Mouse (Mus musculus): ENCODE results near the gene N4bp2l2.
"Not testable (repeated sequence)": the region's sequence is repeated elsewhere in the genome, so short reads cannot be mapped to it uniquely, and the experiment has no call there.

N4bp2l2 gene

DNA sequence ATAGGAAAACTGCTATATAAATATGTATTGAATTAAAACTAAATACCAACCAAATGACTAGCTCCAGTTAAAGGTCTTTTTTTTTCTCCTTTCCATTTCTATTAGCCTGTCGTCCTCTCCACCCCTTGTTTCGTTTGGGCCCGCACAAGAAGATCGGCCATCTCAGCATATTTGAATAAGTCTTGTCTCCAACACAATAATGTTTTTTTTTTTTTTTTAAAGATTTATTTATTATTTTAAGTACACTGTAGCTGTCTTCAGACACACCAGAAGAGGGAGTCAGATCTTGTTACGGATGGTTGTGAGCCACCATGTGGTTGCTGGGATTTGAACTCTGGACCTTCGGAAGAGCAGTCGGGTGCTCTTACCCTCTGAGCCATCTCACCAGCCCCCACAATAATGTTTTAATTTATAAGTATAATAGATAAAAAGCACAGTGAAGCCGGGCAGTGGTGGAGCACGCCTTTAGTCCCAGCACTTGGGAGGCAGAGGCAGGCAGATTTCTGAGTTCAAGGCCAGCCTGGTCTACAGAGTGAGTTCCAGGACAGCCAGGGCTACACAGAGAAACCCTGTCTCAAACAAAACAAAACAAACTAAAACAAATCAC, at the start of gene N4bp2l2:
TSS of gene N4bp2l2 (minus strand) at position 51 of the 607 bp plus-strand sequence.
- DNase-seq (ENCODE audit: low read depth, low spot score) = not testable (repeated sequence)

GRCm38 (mm10) chr5:150713431-150713830, 47.4 kb upstream of the N4bp2l2 start:
- DNase-seq (ENCODE audit: low read depth, low spot score) = no peak

GRCm38 (mm10) chr5:150711503-150711902, 45.5 kb upstream of the N4bp2l2 start:
- no peak for DNase-seq (ENCODE audit: low read depth, low spot score)

- DNase-seq (ENCODE audit: low read depth, low spot score) = not testable (repeated sequence)
These were observed 41.2 kb upstream of the N4bp2l2 start for GRCm38 (mm10) chr5:150707181-150707580.

DNA sequence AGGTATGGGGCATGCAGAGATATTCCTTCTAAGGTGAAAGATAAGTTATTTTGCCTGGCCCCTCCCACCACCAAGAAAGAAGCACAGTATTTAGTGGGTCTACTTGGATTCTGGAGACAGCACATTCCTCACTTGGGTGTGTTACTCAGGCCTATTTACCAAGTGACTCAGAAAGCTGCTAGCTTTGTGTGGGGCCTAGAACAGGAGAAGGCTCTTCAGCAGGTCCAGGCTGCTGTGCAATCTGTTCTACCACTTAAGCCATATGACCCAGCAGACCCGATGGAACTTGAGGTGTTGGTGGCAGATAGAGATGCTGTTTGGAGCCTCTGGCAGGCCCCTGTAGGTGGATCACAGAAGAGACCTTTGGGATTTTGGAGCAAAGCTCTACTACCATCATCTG, 40.7 kb upstream of the N4bp2l2 start:
- DNase-seq (ENCODE audit: low read depth, low spot score) = peak; percentile 29

DNA sequence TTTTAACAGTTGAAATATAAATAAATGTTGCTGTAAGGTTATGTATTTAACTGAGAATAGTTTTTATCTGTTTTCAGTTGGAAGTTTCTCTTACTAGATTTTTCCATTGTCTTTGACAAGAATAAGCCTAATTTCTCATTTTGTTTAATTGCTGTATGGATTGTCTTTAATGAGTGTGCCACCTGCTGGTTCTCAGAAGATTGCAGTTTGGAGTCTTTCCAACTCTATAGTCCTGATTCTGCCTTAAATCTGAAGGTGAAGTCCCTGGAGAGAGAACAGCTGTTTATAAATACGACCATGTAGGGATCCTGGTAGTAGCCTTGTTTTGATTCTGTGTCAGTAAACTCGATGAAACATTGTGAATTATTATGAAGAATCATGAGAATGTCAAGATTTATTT, 36.7 kb upstream of the N4bp2l2 start:
- peak; percentile 24 for DNase-seq (ENCODE audit: low read depth, low spot score)

GRCm38 (mm10) chr5:150693277-150693676, 27.3 kb upstream of the N4bp2l2 start:
- no peak for DNase-seq (ENCODE audit: low read depth, low spot score)

- no peak for DNase-seq (ENCODE audit: low read depth, low spot score)
These were observed 24.7 kb upstream of the N4bp2l2 start for GRCm38 (mm10) chr5:150690685-150691084.

- peak; percentile 36 for DNase-seq (ENCODE audit: low read depth, low spot score)
These were observed 16.9 kb upstream of the N4bp2l2 start for GRCm38 (mm10) chr5:150682862-150683261.

GRCm38 (mm10) chr5:150674866-150675265, 8.9 kb upstream of the N4bp2l2 start:
- DNase-seq (ENCODE audit: low read depth, low spot score) = no peak

DNA sequence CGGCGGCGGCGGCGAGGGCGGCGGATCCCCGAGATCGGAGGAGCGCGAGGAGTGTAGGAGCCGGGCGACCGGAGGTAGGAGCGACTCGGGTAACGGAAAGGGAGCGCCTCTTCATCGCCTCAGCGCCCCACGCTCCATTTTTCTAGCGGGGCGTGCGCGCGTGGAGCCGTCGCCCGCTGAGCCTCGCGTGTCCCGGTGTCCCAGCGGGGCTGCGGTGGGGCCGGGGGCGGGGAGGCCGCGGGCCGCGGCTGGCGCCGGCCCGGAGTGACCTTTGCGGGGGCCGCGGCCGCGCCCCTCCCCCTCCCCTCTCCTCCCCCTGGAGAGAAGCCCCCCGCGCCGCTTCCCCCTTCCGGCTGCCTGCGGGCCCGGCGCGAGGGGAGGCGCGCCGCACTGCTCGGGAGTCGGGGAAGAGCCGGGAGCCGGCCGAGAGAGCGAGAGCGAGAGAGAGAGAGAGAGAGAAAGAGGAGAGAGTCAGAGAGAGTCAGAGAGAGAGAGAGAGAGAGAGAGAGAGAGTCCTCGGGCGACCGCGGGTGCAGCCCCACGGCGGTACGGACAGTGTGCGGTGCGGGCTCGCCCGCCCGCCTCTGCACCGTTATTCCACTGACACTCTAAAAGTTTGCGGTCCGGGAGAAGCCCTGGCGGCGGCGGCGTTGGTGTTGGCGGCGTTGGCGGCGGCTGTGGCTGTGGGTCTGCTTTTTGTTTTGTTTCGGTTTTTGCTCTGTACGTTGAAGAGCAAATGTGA, 8.1 kb upstream of the N4bp2l2 start:
- DNase-seq (ENCODE audit: low read depth, low spot score) = peak; percentile 56

- DNase-seq (ENCODE audit: low read depth, low spot score) = peak; percentile 98
These were observed 7.3 kb upstream of the N4bp2l2 start, which contains the start of gene Pds5b for GRCm38 (mm10) chr5:150673153-150673835. Gene Pds5b (plus strand): TSS chr5:150673739.

- DNase-seq (ENCODE audit: low read depth, low spot score) = no peak
These were observed 6.4 kb upstream of the N4bp2l2 start for GRCm38 (mm10) chr5:150672343-150672742.

DNA sequence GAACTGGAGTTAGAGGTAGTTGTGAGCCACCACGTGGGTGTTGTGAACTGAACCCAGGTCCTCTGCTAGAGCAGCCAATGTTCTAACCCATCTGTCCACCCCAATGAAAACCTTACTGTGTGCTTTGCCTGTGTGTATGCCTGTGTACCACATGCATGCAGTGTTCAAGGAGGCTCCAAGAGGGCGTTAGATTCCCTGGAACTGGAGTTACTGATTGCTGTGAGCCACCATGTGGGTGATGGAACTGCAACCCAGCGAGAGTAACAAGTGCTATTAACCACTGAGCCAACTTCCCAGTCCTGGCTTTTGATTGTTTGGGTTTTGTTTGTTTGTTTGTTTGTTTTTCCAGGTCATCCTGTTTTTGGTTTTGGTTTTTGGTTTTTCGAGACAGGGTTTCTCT, 2.7 kb upstream of the N4bp2l2 start:
- peak; percentile 30 for DNase-seq (ENCODE audit: low read depth, low spot score)

DNA sequence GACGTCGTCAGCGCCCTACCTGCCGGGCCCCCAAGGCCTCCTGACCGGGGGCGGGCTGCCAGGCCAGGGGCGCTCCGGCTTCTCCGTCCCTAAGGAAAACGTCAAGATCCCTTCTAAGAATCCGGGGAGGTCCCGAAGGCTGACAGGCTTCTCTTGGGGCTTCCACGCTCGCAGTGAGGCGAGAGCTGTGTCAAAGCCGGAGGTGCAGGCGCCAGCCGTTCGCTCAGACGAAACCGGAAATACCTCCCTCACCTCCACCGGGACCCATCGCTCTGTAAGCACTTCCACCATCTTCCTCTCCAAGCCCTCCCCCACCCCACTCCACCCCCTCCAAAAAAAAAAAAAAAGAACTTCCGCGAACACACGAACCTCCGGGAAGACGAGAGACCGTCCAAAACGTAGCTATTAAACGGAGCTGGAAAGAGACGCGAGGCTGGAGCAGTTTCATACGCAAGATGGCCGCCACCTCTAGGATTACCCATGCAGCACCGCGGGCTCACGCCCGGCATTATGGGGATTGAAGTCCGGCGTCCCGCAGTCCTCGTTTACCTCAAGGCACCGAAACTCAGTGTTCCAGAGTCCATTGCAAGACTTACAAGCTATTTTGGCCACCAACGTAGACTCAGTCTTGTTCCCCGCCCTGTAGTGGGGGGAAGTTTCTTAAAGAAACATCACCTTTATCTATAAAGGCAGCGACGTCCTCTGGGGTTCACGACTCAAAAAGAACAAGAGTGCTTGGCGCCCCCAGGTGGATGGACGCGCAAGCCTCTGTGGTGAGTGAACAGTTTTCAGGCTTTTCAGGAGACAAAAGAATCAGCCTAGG, 640 bp downstream of the N4bp2l2 start:
- DNase-seq (ENCODE audit: low read depth, low spot score) = peak; percentile 99

- no peak for DNase-seq (ENCODE audit: low read depth, low spot score)
These were observed 1.2 kb downstream of the N4bp2l2 start for GRCm38 (mm10) chr5:150664794-150665131.

DNA sequence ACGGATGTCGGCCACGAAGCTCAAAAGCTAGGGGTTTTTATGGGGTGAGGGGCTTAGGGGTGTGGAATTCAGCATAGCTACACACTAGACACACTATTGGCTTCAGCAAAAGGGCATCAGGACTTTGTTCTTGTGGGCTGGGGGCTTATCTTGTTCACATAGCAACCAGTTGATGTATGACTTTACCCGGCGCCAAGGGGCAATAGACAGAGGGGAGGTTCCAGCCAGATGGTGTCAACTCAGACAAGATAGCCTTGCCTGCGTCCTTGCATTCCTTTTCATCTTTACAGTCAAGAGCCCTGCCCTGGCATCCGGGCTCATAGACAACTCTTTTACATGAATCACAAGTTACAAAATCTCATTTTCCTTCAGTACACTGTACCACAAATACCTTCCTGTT, 2.1 kb downstream of the N4bp2l2 start:
- not testable (repeated sequence) for DNase-seq (ENCODE audit: low read depth, low spot score)

DNA sequence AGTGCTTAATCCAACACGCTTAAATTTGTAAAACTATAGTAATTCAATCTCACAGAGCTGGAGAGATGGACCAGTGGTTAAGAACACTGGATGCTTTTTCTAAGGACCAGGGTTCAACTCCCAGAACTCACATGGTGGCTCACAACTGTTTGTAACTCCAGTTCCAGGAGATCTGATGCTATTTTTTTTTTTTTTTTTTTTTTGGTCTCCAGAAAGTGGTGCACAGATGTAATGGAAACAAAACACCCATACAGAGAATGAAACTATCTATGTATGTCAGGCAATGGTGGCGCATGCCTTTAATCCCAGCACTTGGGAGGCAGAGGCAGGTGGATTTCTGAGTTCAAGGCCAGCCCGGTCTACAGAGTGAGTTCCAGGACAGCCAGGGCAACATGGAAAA, 5.7 kb downstream of the N4bp2l2 start:
- not testable (repeated sequence) for DNase-seq (ENCODE audit: low read depth, low spot score)

- not testable (repeated sequence) for DNase-seq (ENCODE audit: low read depth, low spot score)
These were observed 6.6 kb downstream of the N4bp2l2 start for GRCm38 (mm10) chr5:150659425-150659824.

DNA sequence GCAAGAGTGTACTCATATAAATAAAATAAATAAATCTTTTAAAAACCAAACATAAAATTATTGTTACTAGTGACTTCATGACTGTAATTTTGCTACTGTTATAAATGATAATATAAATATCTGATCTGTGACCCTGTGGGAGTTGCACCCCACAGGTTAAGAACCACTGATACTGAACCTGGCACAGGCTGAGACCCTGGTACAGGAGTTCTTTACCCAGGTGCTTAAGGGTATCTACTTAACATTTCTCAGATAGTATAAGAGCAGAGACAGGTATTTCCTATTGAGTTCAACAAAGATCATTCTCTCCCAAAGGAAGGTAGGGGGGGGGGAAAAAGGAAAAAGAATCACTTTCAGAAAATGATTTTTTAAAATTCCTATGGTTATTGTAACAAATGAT, 11.4 kb downstream of the N4bp2l2 start:
- DNase-seq (ENCODE audit: low read depth, low spot score) = no peak

- no peak for DNase-seq (ENCODE audit: low read depth, low spot score)
These were observed 13.4 kb downstream of the N4bp2l2 start for GRCm38 (mm10) chr5:150652578-150652977.

GRCm38 (mm10) chr5:150644926-150645325, 21.1 kb downstream of the N4bp2l2 start:
- no peak for DNase-seq (ENCODE audit: low read depth, low spot score)
